Mouse (Mus musculus): ENCODE measurements around the gene Gmip. TPM values are rescaled to one million over a fixed set of nuclear protein-coding genes. Genes with fewer than 3 reads are reported as not detected.

Gene Gmip
- polyA plus RNA-seq (2012; rRNA removed): 11.3 and 12.9 TPM in 2 replicates

GRCm38 (mm10) chr8:69808094-69808863, at the start of gene Gmip:
Gene Gmip, plus strand, starts transcription at chr8:69808679.

DNA sequence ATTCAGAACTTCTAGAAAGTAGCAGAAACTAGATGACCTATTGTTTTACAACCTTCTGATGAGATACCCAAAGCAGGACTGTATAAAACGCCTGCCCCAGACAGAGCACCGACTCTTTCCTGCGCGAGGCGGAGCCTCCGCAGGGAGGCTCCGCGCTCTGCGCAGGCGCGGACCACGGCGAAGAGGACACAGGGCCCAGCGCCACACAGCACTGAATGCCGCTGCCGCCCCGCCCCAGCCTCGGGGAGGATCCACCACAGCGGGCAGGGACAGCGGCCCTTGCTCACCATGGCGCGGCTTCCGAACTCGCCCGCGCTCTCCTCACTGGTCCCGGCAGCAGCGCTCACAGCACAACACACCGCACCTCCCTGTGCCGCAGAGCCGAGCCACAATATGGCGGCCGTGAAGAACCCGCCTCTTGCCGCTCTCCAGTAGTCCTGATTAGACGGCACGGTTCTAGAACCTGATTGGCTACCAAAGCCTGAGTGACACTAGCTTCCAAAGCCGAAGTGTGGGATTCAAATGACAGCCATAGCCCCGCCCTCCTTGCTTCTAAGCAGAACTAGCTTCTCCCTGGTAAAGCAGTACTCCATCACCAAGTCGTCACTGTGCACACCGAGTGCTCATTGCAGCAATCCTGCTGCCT, 33.9 kb upstream of the Gmip start, which contains the start of gene Gm20422:
Gm20422 (minus strand) TSS at position 384 of the 646 bp plus-strand sequence.

GRCm38 (mm10) chr8:69790773-69791367, 17.6 kb upstream of the Gmip start, which contains the start of the genes Atp13a1 and Zfp866:
Gene Atp13a1, plus strand, starts transcription at chr8:69791163.
Gene Zfp866, minus strand, starts transcription at chr8:69791178.

DNA sequence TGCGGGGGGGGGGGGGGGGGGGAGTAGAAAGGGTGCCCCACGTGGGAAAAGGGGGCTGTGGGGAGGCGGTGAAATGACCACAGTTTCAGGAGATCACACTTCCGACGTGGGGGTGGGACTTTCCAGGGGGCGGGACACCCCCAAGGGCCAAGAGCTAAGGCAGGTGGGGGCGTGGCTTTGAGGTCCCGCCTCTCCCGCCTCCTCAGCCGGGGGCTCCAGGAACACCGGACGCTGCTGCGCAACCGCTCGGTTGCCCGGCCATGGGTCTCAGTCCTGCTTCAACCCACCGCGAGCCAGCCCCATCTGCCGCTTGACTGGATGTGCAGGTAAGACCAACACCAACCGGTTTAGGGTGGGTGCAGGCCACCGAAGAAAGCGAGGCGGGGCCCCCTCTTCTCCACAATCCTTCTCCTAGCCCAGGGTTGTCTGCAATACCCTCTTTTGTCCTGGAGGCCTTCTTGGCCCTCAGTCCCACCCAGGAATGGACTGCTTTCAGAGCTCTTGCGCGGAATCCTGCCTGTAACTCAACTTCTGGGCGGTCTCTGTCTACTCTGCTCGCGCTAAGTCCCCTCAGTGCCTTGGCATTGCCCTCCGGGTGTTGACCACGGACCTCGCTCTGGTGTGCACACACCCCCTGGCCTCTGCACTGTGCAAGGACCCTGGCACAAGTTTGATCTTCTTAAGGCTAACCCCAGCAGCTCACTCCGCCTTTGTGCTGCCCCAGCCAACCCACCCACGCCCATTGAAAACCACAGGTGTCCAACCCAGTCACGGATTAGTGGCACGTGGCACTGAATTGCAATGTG, 14.1 kb downstream of the Gmip start, which contains the start of gene Lpar2:
Lpar2 (plus strand) TSS at position 44 of the 806 bp plus-strand sequence.

GRCm38 (mm10) chr8:69832298-69832853, 23.9 kb downstream of the Gmip start, which contains the start of gene Pbx4:
Gene Pbx4, plus strand, starts transcription at chr8:69832491.

Other genes with a start within 250 kb of the Gmip start
- gene Zfp868, start 183.1 kb upstream of the Gmip start, polyA plus RNA-seq (2012; rRNA removed): 3.3 and 3.4 TPM in 2 replicates
- 0.32 and 0.38 TPM in 2 replicates for gene Zfp964, start 154.2 kb upstream of the Gmip start, polyA plus RNA-seq (2012; rRNA removed)
- gene Zfp869, start 98.0 kb upstream of the Gmip start, polyA plus RNA-seq (2012; rRNA removed): 4.5 and 5.0 TPM in 2 replicates
- 1.9 TPM in 2 replicates for gene Zfp963, start 58.7 kb upstream of the Gmip start, polyA plus RNA-seq (2012; rRNA removed)
- gene Gm20422, start 33.8 kb upstream of the Gmip start, polyA plus RNA-seq (2012; rRNA removed): 0.36 and 0.38 TPM in 2 replicates
- 18.9 and 24.3 TPM in 2 replicates for gene Atp13a1, start 17.5 kb upstream of the Gmip start, polyA plus RNA-seq (2012; rRNA removed)
- 5.2 and 5.7 TPM in 2 replicates for gene Zfp866, start 17.5 kb upstream of the Gmip start, polyA plus RNA-seq (2012; rRNA removed)
- 0.46 and 0.58 TPM in 2 replicates for gene Lpar2, start 13.8 kb downstream of the Gmip start, polyA plus RNA-seq (2012; rRNA removed)
- 1.2 and 1.4 TPM in 2 replicates for gene Pbx4, start 23.8 kb downstream of the Gmip start, polyA plus RNA-seq (2012; rRNA removed)
- 0.01 and 0.02 TPM in 2 replicates for gene Cilp2, start 79.0 kb downstream of the Gmip start, polyA plus RNA-seq (2012; rRNA removed)
- 0.22 and 0.24 TPM in 2 replicates for gene Tssk6, start 93.5 kb downstream of the Gmip start, polyA plus RNA-seq (2012; rRNA removed)
- 62.7 and 63.0 TPM in 2 replicates for gene Ndufa13, start 93.9 kb downstream of the Gmip start, polyA plus RNA-seq (2012; rRNA removed)
- gene Yjefn3, start 94.0 kb downstream of the Gmip start, polyA plus RNA-seq (2012; rRNA removed): 0.44 and 0.46 TPM in 2 replicates
- gene Gatad2a, start 187.7 kb downstream of the Gmip start, polyA plus RNA-seq (2012; rRNA removed): 12.3 and 13.6 TPM in 2 replicates
- gene Mau2, start 234.1 kb downstream of the Gmip start, polyA plus RNA-seq (2012; rRNA removed): 19.7 and 22.0 TPM in 2 replicates
- 5.8 and 6.6 TPM in 2 replicates for gene Sugp1, start 234.1 kb downstream of the Gmip start, polyA plus RNA-seq (2012; rRNA removed)